Mouse (Mus musculus) embryonic facial prominence, embryonic 14.5 days (tissue): ENCODE results near the gene Ccdc155. TPM values are rescaled to one million over a fixed set of nuclear protein-coding genes. Genes with fewer than 3 reads are reported as not detected.

Experiments
- ATAC-seq: fragments of 200-750 bp; cut with Nextera tagmentation; 2 replicates; pipeline ENCODE4 v1.8.0; 2017; ENCODE audit warnings: low read depth, moderate number of reproducible peaks, moderate TSS enrichment
- DNase-seq: peaks from one replicate; pipeline ENCODE4 v3.0.0-alpha.2; 2015; ENCODE audit warnings: low spot score
- H3K27ac ChIP-seq: fragments of 300-500 bp; sonication (generic); replicated peaks from 2 replicates; pipeline ENCODE4 v1.5.1; 2014; ENCODE audit warnings: low read depth, mild to moderate bottlenecking, low read length, moderate library complexity
- H3K27me3 ChIP-seq: fragments of 300-500 bp; sonication (generic); replicated peaks from 2 replicates; pipeline ENCODE4 v1.6.1; 2014; ENCODE audit warnings: low read length; ENCODE audit not compliant: control insufficient read depth, insufficient read depth
- H3K36me3 ChIP-seq: fragments of 300-500 bp; sonication (generic); 2 replicates; pipeline ENCODE4 v1.6.1; 2014; ENCODE audit warnings: low read length, mixed read lengths; ENCODE audit not compliant: control insufficient read depth, insufficient read depth
- H3K4me1 ChIP-seq: fragments of 300-500 bp; sonication (generic); 2 replicates; pipeline ENCODE4 v1.6.1; 2014; ENCODE audit warnings: antibody characterized with exemption, low read length; ENCODE audit not compliant: control insufficient read depth, insufficient read depth
- H3K4me2 ChIP-seq: fragments of 300-500 bp; sonication (generic); 2 replicates; pipeline ENCODE4 v1.6.1; 2014; ENCODE audit warnings: low read depth, mild to moderate bottlenecking, low read length, moderate library complexity, mixed read lengths
- H3K4me3 ChIP-seq: fragments of 300-500 bp; sonication (generic); 2 replicates; pipeline ENCODE4 v1.5.1; 2014; ENCODE audit warnings: low read depth, mild to moderate bottlenecking, low read length
- H3K9ac ChIP-seq: fragments of 300-500 bp; sonication (generic); 2 replicates; pipeline ENCODE4 v1.6.1; 2014; ENCODE audit warnings: low read depth, mild to moderate bottlenecking, low read length, moderate library complexity, mixed read lengths
- H3K9me3 ChIP-seq: fragments of 300-500 bp; sonication (generic); 2 replicates; pipeline ENCODE4 v1.6.1; 2016; ENCODE audit warnings: low read length; ENCODE audit not compliant: control insufficient read depth
- WGBS: fragments of 180-500 bp; shearing (Covaris S2); extraction: QIAGEN DNeasy Blood & Tissue Kit; methylation state at CpG from one replicate; pipeline ENCODE4 v1.1.7; 2014; 5-methylcytosine and 5-hydroxymethylcytosine counted together
- polyA plus RNA-seq: library from polyadenylated mRNA; unstranded; fragments of >200 nt; fragmentation: Nextera tagmentation; extraction: Ambion mirVana; gene quantifications from 2 replicates; pipeline ENCODE4 v1.2.1, GENCODE M21; 2014

Ccdc155 gene
- polyA plus RNA-seq, 1 experiment from 2014 or later: 1.5 TPM

GRCm38 (mm10) chr7:45148534-45149098, 56.1 kb downstream of the Ccdc155 start:
- Histone ChIP-seq H3K4me3 (no peak overlapping the region), H3K9me3 (no peaks in the 10 kb centered on the region), H3K4me2 (no peak overlapping the region), H3K36me3 (peaks cover 32% of the 10 kb centered on the region), H3K9ac (no peak overlapping the region), H3K27me3 (no peaks in the 10 kb centered on the region), H3K4me1 (peaks cover 5% of the 10 kb centered on the region), H3K27ac (no peak overlapping the region)
- WGBS: 67% methylated on average over 4 of the region's 4 CpGs
- ATAC-seq (no peak), DNase-seq (no peak)

- Histone ChIP-seq H3K4me3 (no peak overlapping the region), H3K27me3 (no peaks in the 10 kb centered on the region), H3K9me3 (no peaks in the 10 kb centered on the region), H3K27ac (no peak overlapping the region), H3K4me2 (no peak overlapping the region), H3K4me1 (no peaks in the 10 kb centered on the region), H3K36me3 (peaks cover 39% of the 10 kb centered on the region), H3K9ac (no peak overlapping the region)
- DNase-seq (no peak), ATAC-seq (no peak)
- whole genome bisulfite sequencing: 88% methylated on average over 11 of the region's 11 CpGs
Observed at GRCm38 (mm10) chr7:45147899-45148298, 56.8 kb downstream of the Ccdc155 start.

- H3K27me3 ChIP-seq: no peaks in the 10 kb centered on the region
- no peaks in the 10 kb centered on the region for H3K9me3 ChIP-seq
- peaks cover 43% of the 10 kb centered on the region for H3K36me3 ChIP-seq
- WGBS: 88% methylated on average over 11 of the region's 11 CpGs
- no peak overlapping the region for H3K27ac ChIP-seq
- DNase-seq: no peak
- no peak overlapping the region for H3K4me2 ChIP-seq
- no peak for ATAC-seq
- no peak overlapping the region for H3K9ac ChIP-seq
- H3K4me3 ChIP-seq: no peak overlapping the region
- H3K4me1 ChIP-seq: no peaks in the 10 kb centered on the region
Observed at GRCm38 (mm10) chr7:45147267-45147666, 57.4 kb downstream of the Ccdc155 start.

GRCm38 (mm10) chr7:45145460-45145859, 59.2 kb downstream of the Ccdc155 start:
- H3K27me3 ChIP-seq: no peaks in the 10 kb centered on the region
- H3K27ac ChIP-seq: no peak overlapping the region
- H3K9me3 ChIP-seq: no peaks in the 10 kb centered on the region
- no peak overlapping the region for H3K4me3 ChIP-seq
- no peak for DNase-seq
- H3K36me3 ChIP-seq: peaks cover 43% of the 10 kb centered on the region
- 97% methylated on average over 8 of the region's 8 CpGs for WGBS
- no peaks in the 10 kb centered on the region for H3K4me1 ChIP-seq
- no peak overlapping the region for H3K9ac ChIP-seq
- no peak for ATAC-seq
- H3K4me2 ChIP-seq: no peak overlapping the region

- DNase-seq (no peak), ATAC-seq (no peak)
- H3K9ac ChIP-seq: no peak overlapping the region
- WGBS: 83% methylated on average over 13 of the region's 13 CpGs
- no peak overlapping the region for H3K27ac ChIP-seq
- H3K27me3 ChIP-seq: no peaks in the 10 kb centered on the region
- H3K4me3 ChIP-seq: no peak overlapping the region
- no peaks in the 10 kb centered on the region for H3K4me1 ChIP-seq
- peaks cover 43% of the 10 kb centered on the region for H3K36me3 ChIP-seq
- H3K9me3 ChIP-seq: no peaks in the 10 kb centered on the region
- no peak overlapping the region for H3K4me2 ChIP-seq
Observed at GRCm38 (mm10) chr7:45144368-45145174, 60.1 kb downstream of the Ccdc155 start.

- H3K9me3 ChIP-seq: no peaks in the 10 kb centered on the region
- H3K4me2 ChIP-seq: no peak overlapping the region
- no peak for ATAC-seq
- H3K9ac ChIP-seq: no peak overlapping the region
- H3K4me3 ChIP-seq: no peak overlapping the region
- DNase-seq: no peak
- WGBS: 87% methylated on average over 5 of the region's 5 CpGs
- no peak overlapping the region for H3K27ac ChIP-seq
- peaks cover 35% of the 10 kb centered on the region for H3K36me3 ChIP-seq
- H3K27me3 ChIP-seq: no peaks in the 10 kb centered on the region
- no peaks in the 10 kb centered on the region for H3K4me1 ChIP-seq
Observed at GRCm38 (mm10) chr7:45141914-45142313, 62.8 kb downstream of the Ccdc155 start.

GRCm38 (mm10) chr7:45141319-45141718, 63.4 kb downstream of the Ccdc155 start:
- H3K4me3 ChIP-seq: no peak overlapping the region
- DNase-seq: no peak
- H3K9ac ChIP-seq: no peak overlapping the region
- peaks cover 33% of the 10 kb centered on the region for H3K36me3 ChIP-seq
- no peaks in the 10 kb centered on the region for H3K27me3 ChIP-seq
- no peak for ATAC-seq
- H3K9me3 ChIP-seq: no peaks in the 10 kb centered on the region
- H3K27ac ChIP-seq: no peak overlapping the region
- WGBS: 88% methylated on average over 3 of the region's 3 CpGs
- no peak overlapping the region for H3K4me2 ChIP-seq
- H3K4me1 ChIP-seq: no peaks in the 10 kb centered on the region

- DNase-seq (no peak), ATAC-seq (no peak)
- Histone ChIP-seq H3K4me1 (peaks cover 4% of the 10 kb centered on the region; the same call in 1 of the 2 replicates), H3K27ac (no peak overlapping the region), H3K4me3 (no peak overlapping the region), H3K4me2 (no peak overlapping the region), H3K36me3 (peaks cover 26% of the 10 kb centered on the region), H3K9me3 (no peaks in the 10 kb centered on the region), H3K9ac (no peak overlapping the region), H3K27me3 (no peaks in the 10 kb centered on the region)
- WGBS: 74% methylated on average over 8 of the region's 8 CpGs
Observed at GRCm38 (mm10) chr7:45139904-45140723, 64.6 kb downstream of the Ccdc155 start.
